Mouse (Mus musculus) lung, postnatal 14 days (tissue): Measurements from ENCODE around the gene Usp26.

Experiments used
- DNase-seq: peaks from one replicate; pipeline ENCODE4 v3.0.0; 2021

The Usp26 gene

DNA sequence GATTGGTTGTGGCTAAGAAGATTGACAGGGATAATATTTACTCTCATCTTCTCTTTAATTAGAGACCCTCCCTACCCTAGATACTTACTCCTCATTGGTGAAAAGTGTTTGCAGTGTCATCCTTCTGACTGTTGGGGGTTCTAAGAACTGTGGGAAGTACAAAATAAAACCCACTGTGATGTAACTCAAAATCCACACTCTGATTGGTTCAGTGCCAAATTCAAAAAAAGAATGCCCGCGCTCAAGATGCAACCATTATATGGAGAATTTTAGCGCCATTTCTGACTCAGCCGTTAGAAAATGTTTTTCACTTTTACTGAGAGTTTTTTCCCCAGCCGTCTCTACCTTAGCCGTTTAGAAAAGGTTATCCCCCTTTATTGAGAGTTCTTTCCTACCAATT lies at the start of gene Usp26:
Gene Usp26 (minus strand): TSS at position 101 of the 400 bp plus-strand sequence.
- DNase-seq: no peak

DNA sequence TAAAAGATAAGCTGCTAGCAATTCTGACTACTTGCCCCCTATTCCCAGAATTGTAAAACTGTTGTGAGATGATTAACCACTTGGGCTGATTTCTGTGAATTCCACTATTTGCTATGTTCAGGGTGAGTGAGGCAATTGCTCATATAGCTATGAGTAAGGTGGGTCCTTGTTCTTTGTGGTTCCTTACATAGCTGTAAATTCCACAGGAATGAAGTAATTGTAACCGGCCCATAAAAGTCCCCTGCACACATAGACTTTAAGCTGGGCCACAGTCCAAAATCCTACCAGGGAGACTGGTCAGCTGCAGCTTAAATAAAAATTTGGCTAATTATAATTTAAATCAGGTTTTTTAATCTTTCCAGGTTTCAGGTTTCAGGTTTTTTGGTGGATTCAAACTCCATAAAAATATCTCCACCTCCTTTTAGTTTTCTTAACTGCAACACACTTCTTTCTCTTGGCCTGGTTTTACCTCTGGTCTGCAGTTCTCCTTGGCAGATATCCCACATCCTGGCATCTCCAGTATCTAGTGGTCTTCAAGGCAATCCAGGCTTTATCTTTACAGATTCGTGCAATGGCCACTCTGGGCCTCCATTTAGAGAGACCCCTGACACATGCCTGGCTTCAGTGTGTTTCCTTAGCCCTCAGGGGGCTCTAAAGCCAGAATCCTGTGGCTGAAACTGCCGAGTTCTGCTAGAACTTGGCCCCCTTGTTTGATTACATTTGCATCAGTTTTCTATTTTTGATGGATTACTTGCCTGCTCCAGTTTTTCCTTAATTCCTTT lies 13.6 kb upstream of the Usp26 start:
- DNase-seq: no peak

DNA sequence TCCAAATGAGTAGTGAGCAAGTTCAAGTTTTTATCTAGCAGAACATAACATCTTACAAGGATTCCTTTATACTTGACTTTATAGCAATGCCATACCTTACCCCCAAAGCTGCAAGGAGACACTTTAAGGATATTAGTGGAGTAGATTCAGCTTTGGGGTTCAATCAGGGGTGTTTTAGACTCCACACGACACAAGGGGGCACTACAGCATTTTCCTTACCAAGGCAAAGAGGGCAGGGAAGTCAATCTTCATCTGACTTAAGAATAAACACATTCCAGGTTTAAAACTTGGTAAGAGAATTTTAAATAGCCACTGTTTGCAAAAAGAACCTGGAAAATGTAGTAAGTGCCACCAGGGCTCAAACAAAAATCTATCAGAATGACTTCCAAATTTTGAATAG lies 33.6 kb downstream of the Usp26 start:
- DNase-seq: peak; percentile 19

DNA sequence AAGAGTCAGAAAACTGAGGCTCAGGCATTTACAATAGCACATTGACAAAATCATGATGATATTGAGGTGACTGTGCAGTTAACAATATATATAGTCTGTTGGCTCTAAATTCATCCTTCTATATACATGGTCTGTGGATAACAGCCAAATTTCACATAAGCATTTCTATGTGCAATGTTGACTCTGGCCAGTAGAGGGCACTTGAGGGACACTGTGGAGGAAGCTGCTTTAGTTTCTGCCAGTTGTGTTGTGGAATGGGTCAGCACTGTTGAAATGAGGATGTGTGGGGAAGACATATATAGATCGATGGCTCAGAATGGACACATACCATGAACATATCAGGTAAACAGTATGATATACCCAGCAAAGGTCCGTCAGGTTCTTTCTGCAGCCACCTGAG lies 64.6 kb downstream of the Usp26 start:
- DNase-seq: peak; percentile 41

DNA sequence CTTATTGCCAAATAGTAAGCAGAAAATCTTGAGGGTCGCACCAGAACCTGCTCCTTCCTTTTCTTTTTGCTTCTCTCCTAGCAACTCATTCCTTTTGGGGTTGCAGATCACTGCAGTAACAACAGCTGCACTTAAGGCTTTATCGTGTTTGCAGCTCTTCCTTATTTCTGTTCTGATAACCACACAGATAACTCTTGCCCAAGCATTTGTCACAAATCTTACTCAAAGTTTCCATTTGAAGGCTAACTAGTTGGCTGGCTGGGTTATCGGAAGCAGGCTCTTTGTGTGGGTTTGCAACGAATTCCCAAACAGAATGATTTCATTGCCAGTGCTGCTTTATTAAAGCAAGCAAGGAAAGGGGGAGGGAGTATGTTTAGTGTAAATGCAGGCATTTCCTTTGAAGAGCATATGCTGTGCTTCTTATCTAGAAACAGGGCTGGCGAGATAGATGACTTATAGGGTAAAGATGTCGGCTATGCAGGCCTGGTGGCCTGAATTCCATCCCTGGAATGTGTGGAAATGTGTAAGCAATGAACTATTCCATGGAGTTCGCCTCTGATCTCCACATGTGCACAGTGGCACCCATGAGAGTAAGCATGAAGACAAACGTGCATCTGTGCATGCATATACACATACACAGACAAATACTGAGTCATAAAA lies 86.8 kb downstream of the Usp26 start:
- no peak for DNase-seq

DNA sequence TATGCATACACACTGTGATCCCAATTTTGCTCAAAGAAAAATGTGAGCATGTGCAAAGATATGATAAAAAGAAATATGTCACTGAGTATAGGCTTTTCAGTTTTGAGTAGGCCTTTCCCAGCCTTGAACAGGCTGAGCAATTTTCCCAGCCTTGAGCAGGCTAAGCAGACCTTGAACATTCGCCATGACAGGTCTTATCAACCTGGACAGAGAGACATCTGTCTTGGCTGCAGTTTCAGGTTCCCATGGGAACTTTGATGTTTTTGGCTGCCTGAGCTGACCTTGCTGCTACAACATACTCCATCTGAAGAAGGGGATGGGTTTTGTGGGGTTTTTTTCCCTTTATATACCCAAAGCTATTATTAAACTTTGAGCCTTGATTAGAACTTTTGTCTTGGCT lies 88.0 kb downstream of the Usp26 start:
- DNase-seq: no peak
